Mouse (Mus musculus) 416B (cell line): Measurements from ENCODE around the gene Matn4.

Experiments used
- DNase-seq: peaks from one replicate; pipeline ENCODE4 v3.0.0; 2011; ENCODE audit warnings: low read depth

Gene Matn4

DNA sequence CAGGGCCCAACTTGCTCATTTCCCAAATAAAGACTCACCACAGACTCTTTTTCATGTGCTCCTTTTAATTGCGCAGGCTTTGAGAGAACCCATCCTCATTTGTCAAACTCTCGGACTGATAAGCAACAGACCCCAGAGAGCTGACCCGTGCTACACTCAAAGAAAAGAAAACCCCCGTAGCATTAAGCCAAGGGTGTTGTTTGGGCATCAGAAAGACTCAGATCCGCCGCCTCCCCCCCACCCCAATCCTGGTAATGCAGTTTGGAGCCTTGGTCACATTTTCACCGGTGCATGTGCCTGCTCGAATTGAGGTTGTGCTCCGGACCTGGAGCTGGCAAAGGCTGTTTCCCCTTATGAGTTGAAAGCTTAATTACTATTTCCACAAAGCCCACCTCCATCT, at the start of gene Matn4:
Gene Matn4 (minus strand): TSS at position 101 of the 400 bp plus-strand sequence.
- no peak for DNase-seq

DNA sequence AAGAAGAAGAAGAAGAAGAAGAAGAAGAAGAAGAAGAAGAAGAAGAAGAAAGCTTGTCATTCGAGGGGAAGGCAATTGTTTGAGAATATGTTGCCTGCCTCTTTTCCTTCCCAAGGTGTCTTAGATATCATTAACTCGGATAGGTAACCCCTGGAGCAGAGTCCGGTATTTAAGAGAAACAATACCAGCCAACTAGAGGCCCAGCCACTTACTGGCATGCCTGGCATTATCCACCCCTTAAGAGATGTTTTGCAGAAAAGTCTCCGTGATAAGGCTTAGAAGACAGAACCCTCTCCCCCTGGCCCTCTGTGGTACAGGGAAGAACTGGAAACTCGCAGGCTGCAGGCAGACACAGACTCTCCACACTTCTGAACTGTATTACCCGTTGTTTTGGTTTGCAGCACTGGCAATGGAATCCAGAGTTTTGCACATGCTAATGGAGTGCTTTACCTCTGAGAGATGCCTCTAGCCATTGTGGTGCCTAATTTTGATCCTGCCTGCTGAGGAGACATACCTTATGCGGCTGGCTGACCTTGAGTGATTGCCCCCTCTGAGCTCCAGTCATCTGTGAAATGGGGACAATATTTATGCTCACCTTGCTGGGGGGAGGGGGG, 49.0 kb upstream of the Matn4 start:
- DNase-seq, result no peak

GRCm38 (mm10) chr2:164453047-164453757, 48.2 kb upstream of the Matn4 start:
- DNase-seq, result no peak

- no peak for DNase-seq
These were observed 47.2 kb upstream of the Matn4 start for GRCm38 (mm10) chr2:164452000-164452676.

DNA sequence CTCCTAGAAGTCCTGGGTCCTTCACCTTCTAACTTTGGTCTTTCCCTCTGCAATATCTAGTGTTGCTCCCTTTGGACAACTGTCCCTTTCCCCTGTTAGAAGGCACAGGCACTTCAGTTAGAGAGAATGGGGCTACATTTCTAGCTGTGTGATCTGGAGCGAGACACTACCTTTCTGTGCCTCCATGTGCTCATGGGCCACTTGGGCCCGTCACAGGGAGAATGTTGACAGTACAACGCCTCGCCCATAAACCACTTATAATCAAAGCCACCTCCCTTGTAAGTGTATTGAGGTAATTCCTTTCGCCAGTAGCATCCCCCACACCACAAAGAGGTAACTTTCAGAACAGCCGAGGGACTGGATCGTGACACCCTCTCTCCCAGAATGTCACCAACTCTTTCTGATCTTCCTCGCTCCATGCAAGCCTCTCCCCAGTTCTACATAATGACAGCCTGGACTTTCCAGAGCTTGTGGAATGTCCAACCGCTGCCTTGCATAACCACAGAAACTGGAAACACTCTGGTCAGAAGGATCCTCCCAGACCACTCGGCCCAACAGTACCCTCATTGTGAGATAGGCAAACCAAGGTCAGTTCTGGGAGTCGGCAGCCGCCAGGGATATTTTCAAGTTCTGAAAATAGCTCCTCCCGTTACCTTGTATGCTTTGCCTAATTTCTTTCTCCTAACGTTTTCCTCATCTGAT, 44.5 kb upstream of the Matn4 start:
- no peak for DNase-seq

- DNase-seq, result no peak
These were observed 44.0 kb upstream of the Matn4 start for GRCm38 (mm10) chr2:164448921-164449320.

GRCm38 (mm10) chr2:164448140-164448539, 43.2 kb upstream of the Matn4 start:
- DNase-seq, result no peak

DNA sequence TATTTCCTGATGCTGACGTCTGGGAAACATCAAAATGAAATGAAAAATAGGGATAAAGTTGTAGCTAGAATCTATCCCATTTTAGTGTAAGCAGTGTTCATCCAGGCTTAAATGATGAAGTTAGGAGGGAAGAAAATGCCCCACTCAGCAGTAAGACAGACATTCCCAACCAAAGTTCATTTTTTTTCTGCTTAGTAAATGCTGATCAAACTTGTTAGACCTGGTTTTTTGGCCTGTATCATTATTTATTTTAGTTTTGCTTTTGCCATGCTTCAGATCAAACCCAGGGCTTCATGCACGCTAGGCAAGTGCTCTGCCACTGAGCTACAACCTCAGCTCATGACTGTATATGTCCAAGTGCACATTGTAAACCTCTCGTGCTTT, 41.1 kb upstream of the Matn4 start:
- DNase-seq, result no peak

DNA sequence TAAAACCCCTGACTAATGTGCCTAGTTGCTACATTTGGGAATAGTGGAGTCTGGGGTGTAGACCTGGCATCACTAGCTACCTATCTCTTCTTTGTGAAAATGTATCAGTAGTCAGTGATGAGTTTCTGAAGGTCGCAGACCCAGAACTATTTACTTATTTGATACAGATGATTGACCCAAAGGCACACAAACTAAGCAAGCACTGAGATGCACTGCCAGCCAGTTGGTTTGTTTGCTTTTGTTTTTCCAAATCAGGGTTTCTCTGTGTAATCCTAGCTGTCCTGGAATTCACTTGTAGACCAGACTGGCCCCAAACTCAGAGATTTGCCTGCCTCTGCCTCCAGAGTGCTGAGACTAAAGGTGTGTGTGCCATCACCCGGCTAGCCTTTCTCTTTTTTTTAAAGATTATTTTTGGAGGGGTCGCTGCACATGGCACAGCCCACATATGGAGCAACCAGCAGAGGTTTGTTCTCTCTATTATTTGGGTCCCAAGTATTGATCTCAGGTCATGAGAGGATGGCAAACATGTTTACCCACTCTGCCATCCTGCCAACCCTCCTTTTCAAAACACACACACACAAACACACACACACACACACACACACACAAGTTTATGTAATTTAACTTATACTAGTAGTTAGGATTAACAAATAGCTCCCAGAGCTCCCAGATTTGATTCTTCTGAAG, 40.6 kb upstream of the Matn4 start:
- DNase-seq, result no peak

- DNase-seq, result no peak
These were observed 39.7 kb upstream of the Matn4 start for GRCm38 (mm10) chr2:164444701-164445100.

- no peak for DNase-seq
These were observed 38.6 kb upstream of the Matn4 start, which contains the start of gene Sdc4 for GRCm38 (mm10) chr2:164443460-164444000. Gene Sdc4, minus strand, starts transcription at chr2:164443887.

DNA sequence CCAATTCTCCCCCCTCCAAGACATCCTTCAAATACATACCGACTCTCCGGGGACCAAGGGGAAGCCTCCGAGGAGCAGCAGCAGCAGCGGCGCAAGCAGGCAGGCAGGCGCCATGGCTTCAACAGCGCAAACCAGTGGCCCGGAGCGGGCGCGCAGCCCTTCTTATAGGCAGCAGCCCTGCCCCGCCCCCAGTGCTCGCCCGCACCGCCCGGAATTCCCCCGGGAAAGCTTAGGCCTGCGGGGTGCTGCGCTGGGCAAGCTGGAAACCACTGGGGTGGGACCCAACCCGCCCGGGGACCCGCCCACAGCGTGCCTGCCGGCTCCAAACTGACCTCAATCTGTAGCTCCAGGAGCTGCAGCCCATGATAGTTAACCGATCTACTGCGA, 38.1 kb upstream of the Matn4 start:
- no peak for DNase-seq

DNA sequence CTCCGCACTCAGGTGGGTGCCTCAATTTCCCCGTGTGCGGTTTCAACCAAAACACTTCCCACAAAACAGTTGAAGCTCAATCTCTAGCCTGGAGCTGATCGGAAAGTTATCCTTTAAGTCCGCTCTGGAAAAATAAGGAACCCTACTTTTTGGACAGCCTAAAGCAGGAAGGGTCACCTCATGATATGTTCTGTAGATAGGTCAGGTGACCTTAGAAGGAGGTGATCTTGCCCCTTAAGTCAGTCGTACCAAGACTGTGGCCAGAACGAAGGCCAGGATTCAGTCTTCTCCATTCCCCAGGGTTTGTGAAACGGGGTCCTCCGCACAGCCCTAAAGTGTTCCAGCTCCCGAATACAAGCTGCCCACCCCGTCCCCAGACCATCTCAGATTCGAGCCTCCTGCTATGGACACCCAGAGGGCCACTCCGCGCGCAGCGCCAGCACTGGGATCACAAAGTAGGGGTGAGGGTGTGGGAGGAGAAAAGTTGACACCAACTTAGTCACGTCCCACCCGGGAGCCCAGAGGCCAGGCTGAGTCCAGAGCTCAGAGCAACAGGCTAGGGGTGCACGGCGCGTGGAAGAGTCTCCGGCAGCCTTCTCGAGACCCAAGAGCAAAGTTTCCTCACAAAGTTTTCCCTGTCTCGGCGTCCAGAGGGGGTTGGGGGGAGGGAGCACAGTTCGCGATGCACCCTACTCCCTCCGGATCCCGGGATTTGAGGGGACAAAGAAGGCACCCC, 37.5 kb upstream of the Matn4 start:
- no peak for DNase-seq

GRCm38 (mm10) chr2:164441731-164442130, 36.8 kb upstream of the Matn4 start:
- DNase-seq, result no peak

DNA sequence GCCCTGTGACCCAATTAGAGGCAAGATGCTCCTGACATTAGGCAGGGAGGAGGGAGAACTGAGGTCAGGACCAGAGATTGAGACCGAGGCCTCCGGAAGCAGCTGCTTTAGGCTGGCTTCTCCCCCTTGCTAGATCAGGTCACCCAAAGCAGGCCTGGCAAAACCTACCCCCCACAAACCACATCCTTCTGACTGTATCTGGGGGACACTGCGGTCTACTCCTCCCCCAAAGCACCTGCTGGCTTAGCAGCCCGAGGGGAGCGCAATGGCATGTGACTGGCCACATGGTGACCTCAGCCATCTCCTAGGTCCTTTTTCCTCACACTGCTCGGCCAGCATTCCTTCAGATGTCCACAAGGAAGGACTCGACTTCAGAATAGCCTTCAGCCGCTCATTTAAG, 36.2 kb upstream of the Matn4 start:
- DNase-seq, result peak; percentile 95

DNA sequence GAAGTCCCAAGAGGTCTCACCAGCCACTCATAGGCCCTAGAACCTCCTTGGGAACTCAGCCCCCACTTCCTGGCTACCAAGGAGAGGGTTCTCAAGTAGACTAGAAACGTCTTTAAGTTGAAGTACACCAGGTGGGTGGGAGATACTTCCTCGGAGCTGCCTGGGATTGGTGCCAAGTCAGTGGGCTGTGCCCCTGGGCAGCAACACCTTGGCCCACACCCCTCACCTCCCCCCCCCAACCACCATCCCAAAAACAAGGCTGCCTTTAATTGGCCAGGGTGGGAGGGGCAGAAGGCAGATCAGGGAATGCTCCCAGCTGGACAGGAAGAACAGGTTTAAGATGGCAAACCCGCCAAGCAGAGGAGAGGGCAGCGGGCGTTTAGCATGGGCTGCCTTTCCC, 35.4 kb upstream of the Matn4 start:
- no peak for DNase-seq

- DNase-seq, result peak; percentile 68
These were observed 34.1 kb upstream of the Matn4 start for GRCm38 (mm10) chr2:164439001-164439421.

DNA sequence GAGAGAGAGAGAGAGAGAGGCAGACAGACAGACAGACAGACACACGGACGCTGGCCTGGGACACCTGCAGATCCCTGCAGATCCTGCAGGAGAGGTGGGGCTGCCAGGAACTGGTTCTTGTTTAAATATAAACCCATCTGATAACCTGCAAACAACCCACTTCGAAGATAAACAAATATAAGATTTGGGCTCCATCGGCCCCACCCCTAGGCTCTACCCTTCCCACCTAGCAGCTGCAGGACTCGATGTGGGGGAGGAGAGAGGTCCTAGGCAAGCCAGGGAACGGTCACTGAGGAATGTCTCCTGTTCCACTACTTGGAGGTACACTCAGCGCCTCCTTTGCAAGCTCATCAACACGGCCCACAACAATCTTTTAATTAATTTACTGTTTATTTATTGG, 33.3 kb upstream of the Matn4 start:
- no peak for DNase-seq

DNA sequence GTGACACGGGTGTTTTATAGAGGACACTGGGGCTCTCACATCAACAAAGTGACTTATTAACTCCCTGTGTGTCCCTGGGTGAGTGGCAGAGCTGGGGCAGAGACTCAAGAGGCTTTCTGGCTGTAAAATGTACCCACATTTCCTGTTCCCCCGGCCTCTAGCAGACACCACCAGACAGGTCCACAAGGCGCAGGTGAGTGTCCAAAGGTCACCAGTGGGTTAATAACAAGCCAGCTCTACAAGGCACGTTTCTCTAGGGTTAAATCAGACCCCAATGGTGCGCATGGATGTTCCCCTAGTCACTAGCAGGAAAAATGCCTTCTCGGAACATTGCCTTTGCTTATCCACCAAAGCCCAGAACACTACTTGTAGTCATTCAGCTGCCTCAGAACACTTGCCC, 32.8 kb upstream of the Matn4 start:
- DNase-seq, result no peak

DNA sequence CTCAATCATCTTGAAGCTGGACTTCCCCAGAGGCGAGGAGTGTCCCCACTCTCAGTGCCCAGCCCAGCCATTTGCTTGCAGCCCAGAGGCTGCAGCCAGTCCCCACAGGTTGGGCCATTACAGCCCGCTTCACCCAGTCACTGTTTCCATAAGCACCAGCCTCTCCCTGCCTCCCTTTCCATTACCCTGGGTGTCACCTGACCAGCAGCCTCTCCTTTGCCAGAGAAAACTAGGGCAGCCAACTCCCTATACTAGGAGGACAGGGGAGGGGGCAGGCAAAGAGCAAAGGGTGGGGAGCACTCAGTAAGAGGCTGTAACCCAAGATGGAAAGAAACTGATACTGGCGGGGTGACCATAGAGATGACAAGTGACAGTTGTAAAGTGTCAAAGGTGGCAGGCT, 32.0 kb upstream of the Matn4 start:
- no peak for DNase-seq
